Comparison of ENCODE assay signal across 9 mouse cellular contexts in genomic region chr5:53213711-53214352, GRCm38 (mm10). TPM values are rescaled to one million over a fixed set of nuclear protein-coding genes. Genes with fewer than 3 reads are reported as not detected.
DNase-seq lines count a peak whose midpoint lies in the region; ATAC-seq and TF ChIP-seq lines count a peak whose summit lies in the region.
"Had no signal": no experiment of that assay in that cellular context is flagged by ENCODE, and none has a peak within 500 bp of the region (broad histone marks: within the 10 kb centered on the region; RNA-seq: fewer than 3 reads in every experiment).

TSS of gene Sel1l3 (minus strand) at chr5:53213927.

- no peak for DNase-seq in layer of hippocampus, adult 8-10 months (ENCODE audit: low spot score in 2 of 2)
- DNase-seq in layer of hippocampus, adult 9-10 months (ENCODE audit: low spot score), result no peak
- DNase-seq in cerebellum, adult 11-12 months, result peak; percentile 83
- peak; percentile 69 for DNase-seq in forebrain, postnatal 0 days
- DNase-seq in limb, embryonic 11.5 days (ENCODE audit: low spot score), result peak; percentile 53
- DNase-seq in spleen, postnatal 36 days (ENCODE audit: low spot score in 2 of 2), result no peak

- no peaks in the 10 kb centered on the region for H3K27me3 ChIP-seq in forebrain, postnatal 0 days (ENCODE audit: insufficient read depth, low read length)
- H3K27me3 ChIP-seq in intestine, embryonic 15.5 days (replicated peaks), result peaks cover 2% of the 10 kb centered on the region; the same call in 1 of the 2 replicates
- H3K27me3 ChIP-seq in limb, embryonic 11.5 days (ENCODE audit: control insufficient read depth, insufficient read depth, low read length), result peaks cover 24% of the 10 kb centered on the region
- no peaks in the 10 kb centered on the region; the same call in 1 of the 2 replicates for H3K27me3 ChIP-seq in midbrain, embryonic 16.5 days (ENCODE audit: control insufficient read depth, insufficient read depth, low read depth, low read length)

- no peak for TF ChIP-seq CTCF in forebrain, postnatal 0 days (IDR thresholded peaks at IDR 0.05; ENCODE audit: low read depth)

- peak; percentile 69 for ATAC-seq in forebrain, postnatal 0 days
- peak; percentile 89 for ATAC-seq in intestine, embryonic 15.5 days
- 0 out of 2 replicates have a peak, but pooled peaks have one; percentile 27 for ATAC-seq in limb, embryonic 11.5 days (ENCODE audit: insufficient number of reproducible peaks, low FRiP score, low TSS enrichment, low read depth)
- ATAC-seq in midbrain, embryonic 16.5 days, result peak; percentile 65

- peak within 1 kb of the TSS; percentile 81 for H3K9ac ChIP-seq in forebrain, postnatal 0 days
- H3K9ac ChIP-seq in intestine, embryonic 15.5 days, result peak within 1 kb of the TSS; percentile 74
- peak within 1 kb of the TSS; percentile 53 for H3K9ac ChIP-seq in limb, embryonic 11.5 days (ENCODE audit: low read length)
- H3K9ac ChIP-seq in midbrain, embryonic 16.5 days (ENCODE audit: low read depth, low read length), result peak within 1 kb of the TSS; percentile 91

- no peaks in the 10 kb centered on the region for H3K9me3 ChIP-seq in forebrain, postnatal 0 days (ENCODE audit: low read length)
- no peaks in the 10 kb centered on the region for H3K9me3 ChIP-seq in intestine, embryonic 15.5 days
- H3K9me3 ChIP-seq in limb, embryonic 11.5 days (ENCODE audit: control insufficient read depth, low read length), result no peaks in the 10 kb centered on the region
- no peaks in the 10 kb centered on the region for H3K9me3 ChIP-seq in midbrain, embryonic 16.5 days (replicated peaks; ENCODE audit: control insufficient read depth, low read length, poor library complexity, severe bottlenecking)

- peak within 1 kb of the TSS; percentile 80 for H3K4me3 ChIP-seq in forebrain, postnatal 0 days (ENCODE audit: low read depth, low read length)
- peak within 1 kb of the TSS; percentile 64 for H3K4me3 ChIP-seq in intestine, embryonic 15.5 days (replicated peaks)
- H3K4me3 ChIP-seq in limb, embryonic 11.5 days (ENCODE audit: low read depth, low read length), result peak within 1 kb of the TSS; percentile 50
- peak within 1 kb of the TSS; percentile 58 for H3K4me3 ChIP-seq in midbrain, embryonic 16.5 days (ENCODE audit: low read depth, low read length)

- peak within 1 kb of the TSS; percentile 88 for H3K27ac ChIP-seq in forebrain, postnatal 0 days (ENCODE audit: low read depth, low read length)
- peak within 1 kb of the TSS; percentile 79 for H3K27ac ChIP-seq in intestine, embryonic 15.5 days
- no peak within 1 kb of the TSS for H3K27ac ChIP-seq in limb, embryonic 11.5 days (replicated peaks; ENCODE audit: low read depth, low read length)
- H3K27ac ChIP-seq in midbrain, embryonic 16.5 days (ENCODE audit: low read length), result peak within 1 kb of the TSS; percentile 78

- H3K4me2 ChIP-seq in forebrain, postnatal 0 days (ENCODE audit: low read depth), result peak within 1 kb of the TSS; percentile 96
- peak within 1 kb of the TSS; percentile 94 for H3K4me2 ChIP-seq in intestine, embryonic 15.5 days (replicated peaks)
- H3K4me2 ChIP-seq in limb, embryonic 11.5 days (ENCODE audit: low read depth, severe bottlenecking), result peak within 1 kb of the TSS; percentile 95
- peak within 1 kb of the TSS; percentile 83 for H3K4me2 ChIP-seq in midbrain, embryonic 16.5 days (ENCODE audit: low read length)

- 2% methylated on average over 24 of the region's 29 CpGs for WGBS in forebrain, postnatal 0 days
- 3% methylated on average over 24 of the region's 29 CpGs for WGBS in intestine, embryonic 15.5 days
- WGBS in limb, embryonic 11.5 days, result under 1% methylated on average over 24 of the region's 29 CpGs
- under 1% methylated on average over 24 of the region's 29 CpGs for WGBS in midbrain, embryonic 16.5 days

- H3K36me3 ChIP-seq in forebrain, postnatal 0 days (ENCODE audit: insufficient read depth), result no peaks in the 10 kb centered on the region
- H3K36me3 ChIP-seq in intestine, embryonic 15.5 days, result no peaks in the 10 kb centered on the region
- H3K36me3 ChIP-seq in limb, embryonic 11.5 days (ENCODE audit: control insufficient read depth, insufficient read depth, low read length), result no peaks in the 10 kb centered on the region
- no peaks in the 10 kb centered on the region for H3K36me3 ChIP-seq in midbrain, embryonic 16.5 days (ENCODE audit: control insufficient read depth, insufficient read depth, low read length)

- peaks cover 6% of the 10 kb centered on the region; the same call in 1 of the 2 replicates for H3K4me1 ChIP-seq in forebrain, postnatal 0 days (ENCODE audit: insufficient read depth)
- peaks cover 14% of the 10 kb centered on the region; the same call in 1 of the 2 replicates for H3K4me1 ChIP-seq in intestine, embryonic 15.5 days (replicated peaks)
- H3K4me1 ChIP-seq in limb, embryonic 11.5 days (ENCODE audit: control insufficient read depth, insufficient read depth, low read length), result no peaks in the 10 kb centered on the region
- H3K4me1 ChIP-seq in midbrain, embryonic 16.5 days (ENCODE audit: control insufficient read depth, insufficient read depth, low read length), result peaks cover 14% of the 10 kb centered on the region

RNA-seq across cellular contexts. Expression of gene Sel1l3, which starts in this region (rescaled TPM):
- 10 to 100 TPM; 40.5 to 49.8 (median 45.6) TPM for total RNA-seq in layer of hippocampus, adult 8-10 months (2022)
- 28.7 and 28.8 TPM in 2 replicates for total RNA-seq in forebrain, postnatal 0 days (2014; rRNA removed)
- polyA plus RNA-seq in forebrain, postnatal 0 days (2015; fragmentation: Nextera tagmentation; extraction: Ambion mirVana), result 5.7 and 6.2 TPM in 2 replicates
- 12.2 and 13.9 TPM in 2 replicates for polyA plus RNA-seq in intestine, embryonic 15.5 days (2015; fragmentation: Nextera tagmentation; extraction: Ambion mirVana)
- 1.2 and 1.5 TPM in 2 replicates for polyA plus RNA-seq in limb, embryonic 11.5 days (2014; fragmentation: Nextera tagmentation; extraction: Ambion mirVana)
- polyA plus RNA-seq in midbrain, embryonic 16.5 days (2015; fragmentation: Nextera tagmentation; extraction: Ambion mirVana), result 6.8 and 7.3 TPM in 2 replicates
- total RNA-seq: MEL had no signal

Comparison
In these comparisons a context has a peak if more than half of its experiments do, and no peak if none do; other contexts are left out.
1. DNase-seq: peak in cerebellum, adult 11-12 months (single experiment), forebrain, postnatal 0 days (single experiment) and limb, embryonic 11.5 days (single experiment); none in layer of hippocampus, adult 8-10 months (0 of 2), layer of hippocampus, adult 9-10 months (single experiment) and spleen, postnatal 36 days (0 of 2).
2. ATAC-seq: peak in every context shown above with its lines; median percentile 89 in intestine, embryonic 15.5 days; 69 in forebrain, postnatal 0 days; 65 in midbrain, embryonic 16.5 days; 27 in limb, embryonic 11.5 days.
3. Peak in every context shown above with its lines, with median percentiles within 50 percentile points of each other: H3K4me2 ChIP-seq, H3K4me3 ChIP-seq and H3K9ac ChIP-seq.